Mouse (Mus musculus) MN1 (cell line): ENCODE measurements around the gene Gm17509.

Source experiments
- DNase-seq: peaks from one replicate; pipeline ENCODE4 v3.0.0-alpha.2; 2016; ENCODE audit warnings: low spot score

Gm17509 gene

GRCm38 (mm10) chr13:117220501-117221321, at the start of gene Gm17509:
TSS of gene Gm17509 (minus strand) at chr13:117221075.
- peak; percentile 89 for DNase-seq

- peak; percentile 34 for DNase-seq
Observed at GRCm38 (mm10) chr13:117267963-117268362, 47.1 kb upstream of the Gm17509 start.

GRCm38 (mm10) chr13:117266156-117266555, 45.3 kb upstream of the Gm17509 start:
- DNase-seq = peak; percentile 27

- DNase-seq = no peak
Observed at GRCm38 (mm10) chr13:117260704-117261103, 39.8 kb upstream of the Gm17509 start.

GRCm38 (mm10) chr13:117242621-117243020, 21.7 kb upstream of the Gm17509 start:
- DNase-seq = no peak

- no peak for DNase-seq
Observed at GRCm38 (mm10) chr13:117242063-117242462, 21.2 kb upstream of the Gm17509 start.

- no peak for DNase-seq
Observed at GRCm38 (mm10) chr13:117237111-117237510, 16.2 kb upstream of the Gm17509 start.

- peak; percentile 92 for DNase-seq
Observed at GRCm38 (mm10) chr13:117235530-117236212, 14.8 kb upstream of the Gm17509 start.

- peak; percentile 69 for DNase-seq
Observed at GRCm38 (mm10) chr13:117234486-117234885, 13.6 kb upstream of the Gm17509 start.

- no peak for DNase-seq
Observed at GRCm38 (mm10) chr13:117233808-117234207, 12.9 kb upstream of the Gm17509 start.

GRCm38 (mm10) chr13:117230371-117231110, 9.7 kb upstream of the Gm17509 start:
- no peak for DNase-seq

GRCm38 (mm10) chr13:117225561-117225960, 4.7 kb upstream of the Gm17509 start:
- DNase-seq = peak; percentile 65

- peak; percentile 79 for DNase-seq
Observed at GRCm38 (mm10) chr13:117224901-117225300, 4.0 kb upstream of the Gm17509 start.

GRCm38 (mm10) chr13:117223125-117223524, 2.2 kb upstream of the Gm17509 start:
- DNase-seq = no peak

- DNase-seq = peak; percentile 55
Observed at GRCm38 (mm10) chr13:117219871-117220500, 889 bp downstream of the Gm17509 start.

GRCm38 (mm10) chr13:117218092-117218491, 2.8 kb downstream of the Gm17509 start:
- no peak for DNase-seq

GRCm38 (mm10) chr13:117217621-117218020, 3.3 kb downstream of the Gm17509 start:
- no peak for DNase-seq

GRCm38 (mm10) chr13:117216752-117217363, 4.0 kb downstream of the Gm17509 start:
- no peak for DNase-seq

GRCm38 (mm10) chr13:117216126-117216525, 4.7 kb downstream of the Gm17509 start:
- no peak for DNase-seq

GRCm38 (mm10) chr13:117215481-117215880, 5.4 kb downstream of the Gm17509 start:
- DNase-seq = no peak

GRCm38 (mm10) chr13:117211386-117211875, 9.4 kb downstream of the Gm17509 start:
- DNase-seq = no peak
